Mouse (Mus musculus) hindbrain, embryonic 14.5 days (tissue): ENCODE results near the gene Gm20517. TPM values are rescaled to one million over a fixed set of nuclear protein-coding genes. Genes with fewer than 3 reads are reported as not detected.
A peak's percentile ranks its signal among the peaks of the same experiment; 100 is the strongest.

ENCODE experiments used
- ATAC-seq: fragments of 200-750 bp; cut with Nextera tagmentation; 2 replicates; pipeline ENCODE4 v1.8.0; 2017; ENCODE audit warnings: moderate number of reproducible peaks, mild to moderate bottlenecking, moderate TSS enrichment, moderate library complexity; ENCODE audit not compliant: low FRiP score
- DNase-seq: peaks from one replicate; pipeline ENCODE4 v3.0.0-alpha.2; 2015; ENCODE audit warnings: low spot score
- H3K27ac ChIP-seq: fragments of 300-500 bp; sonication (generic); 2 replicates; pipeline ENCODE4 v1.5.1; 2014; ENCODE audit warnings: mild to moderate bottlenecking, moderate library complexity
- H3K27me3 ChIP-seq: fragments of 300-500 bp; sonication (generic); 2 replicates; pipeline ENCODE4 v1.6.1; 2014; ENCODE audit warnings: mild to moderate bottlenecking, low read length, mixed read lengths; ENCODE audit not compliant: control insufficient read depth, insufficient read depth
- H3K36me3 ChIP-seq: fragments of 300-500 bp; sonication (generic); replicated peaks from 2 replicates; pipeline ENCODE4 v1.6.1; 2014; ENCODE audit not compliant: control insufficient read depth, insufficient read depth
- H3K4me1 ChIP-seq: fragments of 300-500 bp; sonication (generic); replicated peaks from 2 replicates; pipeline ENCODE4 v1.6.1; 2014; ENCODE audit warnings: antibody characterized with exemption, low read length, mixed read lengths; ENCODE audit not compliant: control insufficient read depth, insufficient read depth
- H3K4me2 ChIP-seq: fragments of 300-500 bp; sonication (generic); replicated peaks from 2 replicates; pipeline ENCODE4 v1.6.1; 2014; ENCODE audit warnings: mild to moderate bottlenecking, moderate library complexity
- H3K4me3 ChIP-seq: fragments of 300-500 bp; sonication (generic); replicated peaks from 2 replicates; pipeline ENCODE4 v1.5.1; 2014; ENCODE audit warnings: mild to moderate bottlenecking, low read length
- H3K9ac ChIP-seq: fragments of 300-500 bp; sonication (generic); 2 replicates; pipeline ENCODE4 v1.6.1; 2014
- H3K9me3 ChIP-seq: fragments of 300-500 bp; sonication (generic); 2 replicates; pipeline ENCODE4 v1.6.1; 2016; ENCODE audit warnings: low read length; ENCODE audit not compliant: control insufficient read depth
- WGBS: fragments of 180-500 bp; shearing (Covaris S2); extraction: QIAGEN DNeasy Blood & Tissue Kit; methylation state at CpG from one replicate; pipeline ENCODE4 v1.1.7; 2014; 5-methylcytosine and 5-hydroxymethylcytosine counted together
- polyA plus RNA-seq: library from polyadenylated mRNA; unstranded; fragments of >200 nt; fragmentation: Nextera tagmentation; extraction: Ambion mirVana; gene quantifications from 2 replicates; pipeline ENCODE4 v1.2.1, GENCODE M21; 2014

Gm20517 gene
- polyA plus RNA-seq, 1 experiment from 2014 or later = 3.0 TPM

- 18% methylated on average over 9 of the region's 9 CpGs for WGBS
- Histone ChIP-seq H3K4me3 (no peak overlapping the region), H3K36me3 (peaks cover 58% of the 10 kb centered on the region), H3K9me3 (no peaks in the 10 kb centered on the region), H3K9ac (no peak overlapping the region), H3K4me2 (no peak overlapping the region), H3K4me1 (peaks cover 6% of the 10 kb centered on the region; the same call in 1 of the 2 replicates), H3K27me3 (0 out of 2 replicates have a peak, but pooled peaks cover 5% of the 10 kb centered on the region), H3K27ac (no peak overlapping the region)
- peak; percentile 93 for DNase-seq
- ATAC-seq = no peak
Observed at GRCm38 (mm10) chr17:47676581-47676980, 65.2 kb downstream of the Gm20517 start.

- WGBS = 95% methylated on average over 5 of the region's 5 CpGs
Observed at GRCm38 (mm10) chr17:47678238-47678637, 66.8 kb downstream of the Gm20517 start.

GRCm38 (mm10) chr17:47678702-47679101, 67.3 kb downstream of the Gm20517 start:
- H3K27me3 ChIP-seq = no peaks in the 10 kb centered on the region
- peaks cover 79% of the 10 kb centered on the region for H3K36me3 ChIP-seq
- ATAC-seq (no peak), DNase-seq (no peak)
- H3K9ac ChIP-seq = no peak overlapping the region
- no peaks in the 10 kb centered on the region for H3K4me1 ChIP-seq
- H3K4me2 ChIP-seq = no peak overlapping the region
- H3K27ac ChIP-seq = no peak overlapping the region
- 88% methylated on average over 5 of the region's 5 CpGs for WGBS
- H3K9me3 ChIP-seq = no peaks in the 10 kb centered on the region
- no peak overlapping the region for H3K4me3 ChIP-seq

More at GRCm38 (mm10) chr17:47678238-47678637, 66.8 kb downstream of the Gm20517 start:
- Histone ChIP-seq H3K36me3 (peaks cover 75% of the 10 kb centered on the region), H3K4me1 (no peaks in the 10 kb centered on the region), H3K4me2 (no peak overlapping the region), H3K27me3 (no peaks in the 10 kb centered on the region), H3K9me3 (no peaks in the 10 kb centered on the region), H3K27ac (no peak overlapping the region), H3K9ac (no peak overlapping the region), H3K4me3 (no peak overlapping the region)
- ATAC-seq = no peak
- DNase-seq = no peak

- no peak overlapping the region for H3K27ac ChIP-seq
- H3K27me3 ChIP-seq = no peaks in the 10 kb centered on the region
- no peak overlapping the region for H3K4me2 ChIP-seq
- peaks cover 80% of the 10 kb centered on the region for H3K36me3 ChIP-seq
- ATAC-seq (no peak), DNase-seq (no peak)
- WGBS = 78% methylated on average over 4 of the region's 4 CpGs
- H3K4me1 ChIP-seq = peaks cover 8% of the 10 kb centered on the region; the same call in 1 of the 2 replicates
- H3K4me3 ChIP-seq = no peak overlapping the region
- no peak overlapping the region for H3K9ac ChIP-seq
- no peaks in the 10 kb centered on the region for H3K9me3 ChIP-seq
Observed at GRCm38 (mm10) chr17:47682836-47683235, 71.4 kb downstream of the Gm20517 start.

- H3K4me1 ChIP-seq = peaks cover 16% of the 10 kb centered on the region
- ATAC-seq (peak; percentile 92), DNase-seq (peak; percentile 99)
- peak overlapping the region; percentile 85 for H3K27ac ChIP-seq
- no peaks in the 10 kb centered on the region for H3K27me3 ChIP-seq
- peak overlapping the region; percentile 93 for H3K4me2 ChIP-seq
- H3K9ac ChIP-seq = peak overlapping the region; percentile 83
- H3K4me3 ChIP-seq = peak overlapping the region; percentile 64
- 2% methylated on average over 70 of the region's 70 CpGs for WGBS
- H3K36me3 ChIP-seq = peaks cover 33% of the 10 kb centered on the region
- no peaks in the 10 kb centered on the region for H3K9me3 ChIP-seq
Observed at GRCm38 (mm10) chr17:47687409-47688343, 76.3 kb downstream of the Gm20517 start.

GRCm38 (mm10) chr17:47688344-47688607, 76.9 kb downstream of the Gm20517 start, which contains the start of gene Tomm6:
Gene Tomm6, minus strand, starts transcription at chr17:47688386.
- Histone ChIP-seq H3K4me2 (peak within 1 kb of the TSS; percentile 93), H3K27ac (peak within 1 kb of the TSS; percentile 85), H3K4me1 (peaks cover 16% of the 10 kb centered on the region), H3K9ac (peak within 1 kb of the TSS; percentile 83), H3K4me3 (peak within 1 kb of the TSS; percentile 64), H3K36me3 (peaks cover 27% of the 10 kb centered on the region), H3K9me3 (no peaks in the 10 kb centered on the region), H3K27me3 (no peaks in the 10 kb centered on the region)
- no peak for DNase-seq
- WGBS = under 1% methylated on average over 9 of the region's 9 CpGs
- ATAC-seq = no peak

- H3K27me3 ChIP-seq = no peaks in the 10 kb centered on the region
- 1% methylated on average over 52 of the region's 58 CpGs for WGBS
Observed at GRCm38 (mm10) chr17:47688608-47689575, 77.5 kb downstream of the Gm20517 start, which contains the start of gene Frs3. Gene Frs3, plus strand, starts transcription at chr17:47689030.

GRCm38 (mm10) chr17:47689894-47690293, 78.5 kb downstream of the Gm20517 start:
- Histone ChIP-seq H3K36me3 (peaks cover 12% of the 10 kb centered on the region), H3K27ac (no peak overlapping the region), H3K9ac (peak overlapping the region; percentile 83), H3K4me3 (peak overlapping the region; percentile 64), H3K4me2 (peak overlapping the region; percentile 93), H3K4me1 (peaks cover 16% of the 10 kb centered on the region), H3K27me3 (no peaks in the 10 kb centered on the region), H3K9me3 (no peaks in the 10 kb centered on the region)
- ATAC-seq (no peak), DNase-seq (no peak)
- 88% methylated on average over 7 of the region's 8 CpGs for WGBS

More at GRCm38 (mm10) chr17:47688608-47689575, 77.5 kb downstream of the Gm20517 start, which contains the start of gene Frs3:
- peak; percentile 60 for DNase-seq
- Histone ChIP-seq H3K4me1 (peaks cover 16% of the 10 kb centered on the region), H3K9me3 (no peaks in the 10 kb centered on the region), H3K27ac (peak within 1 kb of the TSS; percentile 85), H3K9ac (peak within 1 kb of the TSS; percentile 83), H3K4me2 (peak within 1 kb of the TSS; percentile 93), H3K36me3 (peaks cover 22% of the 10 kb centered on the region), H3K4me3 (peak within 1 kb of the TSS; percentile 64)
- ATAC-seq = peak; percentile 69

GRCm38 (mm10) chr17:47691650-47692049, 80.3 kb downstream of the Gm20517 start:
- 94% methylated on average over 3 of the region's 3 CpGs for whole genome bisulfite sequencing
- ATAC-seq = no peak

More at GRCm38 (mm10) chr17:47691650-47692049, 80.3 kb downstream of the Gm20517 start:
- no peaks in the 10 kb centered on the region for H3K27me3 ChIP-seq
- H3K27ac ChIP-seq = no peak overlapping the region
- no peak overlapping the region for H3K4me2 ChIP-seq
- DNase-seq = no peak
- H3K4me3 ChIP-seq = no peak overlapping the region
- H3K9ac ChIP-seq = no peak overlapping the region
- no peaks in the 10 kb centered on the region for H3K36me3 ChIP-seq
- no peaks in the 10 kb centered on the region for H3K9me3 ChIP-seq
- H3K4me1 ChIP-seq = peaks cover 20% of the 10 kb centered on the region
